Mouse (Mus musculus) liver, embryonic 16.5 days (tissue): Measurements from ENCODE around the gene Paip2b. TPM values are rescaled to one million over a fixed set of nuclear protein-coding genes. Genes with fewer than 3 reads are reported as not detected.
"Not testable (repeated sequence)": the region's sequence is repeated elsewhere in the genome, so short reads cannot be mapped to it uniquely, and the experiment has no call there.

Experiments
- ATAC-seq: fragments of 200-750 bp; cut with Nextera tagmentation; 2 replicates; pipeline ENCODE4 v1.8.0; 2017; ENCODE audit warnings: low read depth, mild to moderate bottlenecking, moderate number of reproducible peaks, moderate library complexity
- H3K27ac ChIP-seq: fragments of 300-500 bp; sonication (generic); 2 replicates; pipeline ENCODE4 v1.5.1; 2014; ENCODE audit warnings: mild to moderate bottlenecking, low read length
- H3K27me3 ChIP-seq: fragments of 300-500 bp; sonication (generic); 2 replicates; pipeline ENCODE4 v1.6.1; 2014; ENCODE audit warnings: low read depth, low read length, mixed read lengths; ENCODE audit not compliant: control insufficient read depth, insufficient read depth
- H3K36me3 ChIP-seq: fragments of 300-500 bp; sonication (generic); 2 replicates; pipeline ENCODE4 v1.6.1; 2014; ENCODE audit warnings: mild to moderate bottlenecking; ENCODE audit not compliant: control insufficient read depth, insufficient read depth
- H3K4me1 ChIP-seq: fragments of 300-500 bp; sonication (generic); 2 replicates; pipeline ENCODE4 v1.6.1; 2014; ENCODE audit warnings: low read depth, low read length, mixed read lengths; ENCODE audit not compliant: control insufficient read depth
- H3K4me2 ChIP-seq: fragments of 300-500 bp; sonication (generic); 2 replicates; pipeline ENCODE4 v1.6.1; 2014; ENCODE audit warnings: low read depth, low read length, mixed read lengths
- H3K4me3 ChIP-seq: fragments of 300-500 bp; sonication (generic); 2 replicates; pipeline ENCODE4 v1.5.1; 2014; ENCODE audit warnings: low read depth, mild to moderate bottlenecking, low read length
- H3K9ac ChIP-seq: fragments of 300-500 bp; sonication (generic); 2 replicates; pipeline ENCODE4 v1.6.1; 2014; ENCODE audit warnings: low read depth, low read length
- H3K9me3 ChIP-seq: fragments of 300-500 bp; sonication (generic); replicated peaks from 2 replicates; pipeline ENCODE4 v1.6.1; 2016; ENCODE audit warnings: low read length; ENCODE audit not compliant: control insufficient read depth
- WGBS: fragments of 180-500 bp; shearing (Covaris S2); extraction: QIAGEN DNeasy Blood & Tissue Kit; methylation state at CpG from one replicate; pipeline ENCODE4 v1.1.7; 2014; ENCODE audit not compliant: insufficient replicate concordance; 5-methylcytosine and 5-hydroxymethylcytosine counted together
- polyA plus RNA-seq: library from polyadenylated mRNA; unstranded; fragments of >200 nt; fragmentation: Nextera tagmentation; extraction: Ambion mirVana; gene quantifications from 2 replicates; pipeline ENCODE4 v1.2.1, GENCODE M21; 2015

Gene Paip2b
- polyA plus RNA-seq, 1 experiment from 2014 or later, result 3.5 TPM

GRCm38 (mm10) chr6:83849446-83849845 is 17.9 kb upstream of the Paip2b start:
- H3K4me1 ChIP-seq, result no peaks in the 10 kb centered on the region
- H3K27me3 ChIP-seq, result no peaks in the 10 kb centered on the region
- no peaks in the 10 kb centered on the region for H3K9me3 ChIP-seq
- no peak overlapping the region for H3K9ac ChIP-seq
- H3K4me2 ChIP-seq, result no peak overlapping the region
- H3K27ac ChIP-seq, result no peak overlapping the region
- H3K4me3 ChIP-seq, result no peak overlapping the region
- WGBS, result 64% methylated on average over 2 of the region's 2 CpGs
- H3K36me3 ChIP-seq, result no peaks in the 10 kb centered on the region
- ATAC-seq, result no peak

- WGBS, result 72% methylated on average over 2 of the region's 2 CpGs
- H3K36me3 ChIP-seq, result no peaks in the 10 kb centered on the region
- no peak overlapping the region for H3K4me2 ChIP-seq
- H3K4me1 ChIP-seq, result no peaks in the 10 kb centered on the region
- no peak overlapping the region for H3K9ac ChIP-seq
- H3K27me3 ChIP-seq, result no peaks in the 10 kb centered on the region
- no peak overlapping the region for H3K27ac ChIP-seq
- no peaks in the 10 kb centered on the region for H3K9me3 ChIP-seq
- H3K4me3 ChIP-seq, result no peak overlapping the region
- no peak for ATAC-seq
Observed at GRCm38 (mm10) chr6:83846141-83846540, 14.6 kb upstream of the Paip2b start.

- H3K4me1 ChIP-seq, result no peaks in the 10 kb centered on the region
- no peaks in the 10 kb centered on the region for H3K9me3 ChIP-seq
- no peak overlapping the region for H3K27ac ChIP-seq
- no peaks in the 10 kb centered on the region for H3K36me3 ChIP-seq
- no peak for ATAC-seq
- H3K9ac ChIP-seq, result no peak overlapping the region
- no peak overlapping the region for H3K4me2 ChIP-seq
- no peaks in the 10 kb centered on the region for H3K27me3 ChIP-seq
- 65% methylated on average over 10 of the region's 10 CpGs for WGBS
- no peak overlapping the region for H3K4me3 ChIP-seq
Observed at GRCm38 (mm10) chr6:83844913-83845312, 13.4 kb upstream of the Paip2b start.

- no peak overlapping the region for H3K4me2 ChIP-seq
- no peak overlapping the region for H3K27ac ChIP-seq
- H3K4me1 ChIP-seq, result no peaks in the 10 kb centered on the region
- H3K9me3 ChIP-seq, result no peaks in the 10 kb centered on the region
- no peak overlapping the region for H3K4me3 ChIP-seq
- no peak overlapping the region for H3K9ac ChIP-seq
- no peaks in the 10 kb centered on the region for H3K27me3 ChIP-seq
- no peaks in the 10 kb centered on the region for H3K36me3 ChIP-seq
- ATAC-seq, result no peak
- WGBS, result 80% methylated on average over 6 of the region's 6 CpGs
Observed at GRCm38 (mm10) chr6:83840086-83840485, 8.5 kb upstream of the Paip2b start.

- H3K9ac ChIP-seq, result no peak overlapping the region
- no peak overlapping the region for H3K4me2 ChIP-seq
- no peak for ATAC-seq
- no peaks in the 10 kb centered on the region for H3K4me1 ChIP-seq
- H3K27me3 ChIP-seq, result no peaks in the 10 kb centered on the region
- H3K27ac ChIP-seq, result no peak overlapping the region
- H3K9me3 ChIP-seq, result no peaks in the 10 kb centered on the region
- no peak overlapping the region for H3K4me3 ChIP-seq
- H3K36me3 ChIP-seq, result no peaks in the 10 kb centered on the region
- 56% methylated on average over 2 of the region's 2 CpGs for WGBS
Observed at GRCm38 (mm10) chr6:83838046-83838445, 6.5 kb upstream of the Paip2b start.

GRCm38 (mm10) chr6:83836826-83837225 is 5.3 kb upstream of the Paip2b start:
- H3K4me1 ChIP-seq, result peaks cover 4% of the 10 kb centered on the region; the same call in 1 of the 2 replicates
- no peak for ATAC-seq
- no peak overlapping the region for H3K4me2 ChIP-seq
- no peaks in the 10 kb centered on the region for H3K36me3 ChIP-seq
- H3K4me3 ChIP-seq, result no peak overlapping the region
- H3K27ac ChIP-seq, result no peak overlapping the region
- no peaks in the 10 kb centered on the region for H3K9me3 ChIP-seq
- H3K27me3 ChIP-seq, result no peaks in the 10 kb centered on the region
- H3K9ac ChIP-seq, result no peak overlapping the region
- 81% methylated on average over 2 of the region's 2 CpGs for WGBS

- Histone ChIP-seq H3K27ac (peak overlapping the region; percentile 61; the same call in 1 of the 2 replicates), H3K4me1 (peaks cover 11% of the 10 kb centered on the region), H3K4me3 (peak overlapping the region; percentile 69), H3K4me2 (peak overlapping the region; percentile 81), H3K9ac (peak overlapping the region; percentile 49; the same call in 1 of the 2 replicates)
- H3K9me3 ChIP-seq, H3K27me3 ChIP-seq, H3K36me3 ChIP-seq, ATAC-seq: not testable (repeated sequence)
- WGBS, result 60% methylated on average over 1 of the region's 1 CpGs
Observed at GRCm38 (mm10) chr6:83832393-83832792, 852 bp upstream of the Paip2b start.

GRCm38 (mm10) chr6:83830941-83831605 is 468 bp downstream of the Paip2b start:
- Histone ChIP-seq H3K36me3 (no peaks in the 10 kb centered on the region), H3K9me3 (no peaks in the 10 kb centered on the region), H3K4me2 (peak overlapping the region; percentile 81), H3K4me3 (peak overlapping the region; percentile 69), H3K27ac (0 out of 2 replicates have a peak overlapping the region, but pooled peaks have one; percentile 17), H3K4me1 (peaks cover 11% of the 10 kb centered on the region), H3K27me3 (no peaks in the 10 kb centered on the region), H3K9ac (peak overlapping the region; percentile 70)
- peak; percentile 24; the same call in 1 of the 2 replicates for ATAC-seq
- WGBS, result 3% methylated on average over 34 of the region's 35 CpGs

- Histone ChIP-seq H3K4me1 (no peaks in the 10 kb centered on the region), H3K27me3 (no peaks in the 10 kb centered on the region), H3K9ac (no peak overlapping the region), H3K27ac (no peak overlapping the region), H3K9me3 (no peaks in the 10 kb centered on the region), H3K4me3 (no peak overlapping the region), H3K36me3 (no peaks in the 10 kb centered on the region), H3K4me2 (no peak overlapping the region)
- ATAC-seq, result no peak
- 79% methylated on average over 2 of the region's 2 CpGs for WGBS
Observed at GRCm38 (mm10) chr6:83821856-83822255, 9.7 kb downstream of the Paip2b start.
